Mouse (Mus musculus) colon, adult 2 months (tissue): Measurements from ENCODE around the gene Rhobtb3. TPM values are rescaled to one million over a fixed set of nuclear protein-coding genes. Genes with fewer than 3 reads are reported as not detected.

Source experiments
- polyA plus RNA-seq: library from polyadenylated mRNA; depleted of rRNA; stranded (reverse); fragments of >200 nt; gene quantifications from 2 replicates; pipeline ENCODE4 v1.2.3, GENCODE M21; 2012; rRNA removed

The Rhobtb3 gene
- 6.0 and 6.2 TPM in 2 replicates for polyA plus RNA-seq

DNA sequence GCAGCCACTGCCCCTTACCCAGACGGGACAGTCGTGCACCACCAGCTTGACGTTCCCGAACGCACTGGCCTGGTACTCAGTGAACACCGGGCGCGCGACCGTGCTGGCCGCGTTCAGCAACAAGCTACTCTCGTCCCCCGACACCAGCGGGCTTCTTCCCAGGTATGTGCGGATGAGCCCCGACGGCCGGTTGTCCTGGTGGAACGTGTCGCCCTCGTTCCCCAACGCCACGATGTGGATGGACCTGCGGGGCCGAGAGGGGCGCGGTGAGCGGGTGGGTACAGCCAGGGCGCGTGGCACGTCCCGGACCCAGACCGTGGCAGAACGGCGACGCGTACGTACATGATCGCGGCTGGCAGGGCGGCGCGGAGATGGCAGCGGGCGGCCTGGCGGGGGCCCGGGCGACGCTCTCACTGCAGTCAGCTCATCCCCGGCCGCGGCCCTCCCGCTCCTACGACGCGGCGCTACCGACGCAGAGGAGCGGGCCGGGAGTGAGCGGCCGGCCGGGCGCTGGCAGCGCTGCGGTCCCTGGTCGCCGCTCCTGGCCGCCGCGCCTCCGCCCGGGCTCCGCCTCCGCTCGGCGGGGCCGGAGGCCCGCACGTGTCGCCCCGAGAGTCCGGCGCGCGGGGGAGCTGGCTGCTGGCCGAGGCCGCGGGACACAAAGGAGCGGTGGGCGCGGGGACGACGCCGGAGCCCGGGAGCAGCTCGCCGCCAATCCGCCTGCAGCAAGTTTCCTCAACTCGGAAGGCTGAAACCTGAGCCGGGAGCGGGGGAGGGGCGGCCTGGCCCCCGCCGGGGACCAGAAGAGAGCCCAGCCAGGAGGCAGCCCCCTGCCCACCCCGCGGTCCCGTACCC is at the start of gene Rhobtb3:
Gene Rhobtb3 (minus strand): TSS at position 737 of the 855 bp plus-strand sequence.

DNA sequence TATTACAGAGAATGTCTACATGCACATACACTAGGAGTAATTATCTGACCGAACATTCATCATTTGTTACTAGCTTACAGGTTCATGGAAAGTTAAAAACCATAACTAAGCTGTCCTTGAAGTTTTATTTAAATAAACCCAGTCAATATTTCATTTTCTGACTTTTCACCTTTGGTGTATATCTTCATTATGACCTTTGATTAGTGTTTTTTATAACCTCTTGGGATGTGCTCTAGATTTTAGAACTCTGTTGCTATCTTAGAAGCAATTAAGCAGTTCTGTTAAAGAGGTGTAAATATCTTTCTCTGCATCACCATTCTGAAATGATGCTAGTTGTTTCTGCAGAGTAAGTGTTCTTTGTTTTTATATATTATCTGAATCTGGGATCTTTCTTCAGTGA is 23.1 kb upstream of the Rhobtb3 start, which contains the start of gene Spata9:
Gene Spata9 (plus strand): TSS at position 301 of the 400 bp plus-strand sequence.

DNA sequence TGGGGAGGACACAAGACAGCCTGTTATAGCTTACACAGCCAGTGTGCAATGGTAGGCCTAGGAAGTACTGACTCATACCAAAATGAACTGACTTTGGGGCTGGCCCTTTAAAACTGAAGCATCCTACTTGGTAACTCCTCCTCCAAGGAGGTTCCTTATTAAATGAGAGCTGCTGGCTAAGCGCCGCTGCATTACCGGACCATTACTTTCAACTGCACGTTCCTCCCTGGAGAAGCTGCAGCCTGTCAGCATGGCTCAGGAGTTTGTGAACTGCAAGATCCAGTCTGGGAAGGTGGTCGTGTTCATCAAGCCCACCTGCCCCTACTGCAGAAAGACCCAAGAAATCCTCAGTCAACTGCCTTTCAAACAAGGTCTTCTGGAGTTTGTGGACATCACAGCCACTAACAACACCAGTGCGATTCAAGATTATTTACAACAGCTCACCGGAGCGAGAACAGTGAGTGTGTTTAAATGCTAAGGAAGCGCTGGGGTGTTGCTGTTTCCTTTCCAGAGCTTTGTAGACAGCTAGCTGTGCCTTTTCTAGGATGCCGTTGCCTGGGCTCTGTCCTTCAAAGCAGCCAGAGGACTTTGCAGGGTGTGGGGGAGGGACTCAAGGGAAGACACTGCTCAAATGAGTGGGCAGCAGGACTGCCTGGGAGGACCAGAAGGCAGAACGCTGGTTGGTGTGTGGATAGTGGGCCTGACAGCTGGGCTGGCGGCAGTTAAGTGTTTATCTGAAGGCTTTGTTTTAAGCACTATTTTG is 103.8 kb downstream of the Rhobtb3 start, which contains the start of gene Glrx:
Gene Glrx (plus strand): TSS at position 150 of the 763 bp plus-strand sequence.

Other genes starting within 250 kb of the Rhobtb3 start
- 6.9 and 7.1 TPM in 2 replicates for gene Ell2, start 237.2 kb downstream of the Rhobtb3 start, polyA plus RNA-seq
- 63.3 and 65.3 TPM in 2 replicates for gene Glrx, start 104.1 kb downstream of the Rhobtb3 start, polyA plus RNA-seq
- not detected in 2 replicates for gene Spata9, start 23.2 kb upstream of the Rhobtb3 start, polyA plus RNA-seq
- gene Rfesd, start 74.8 kb upstream of the Rhobtb3 start, polyA plus RNA-seq: 3.5 and 3.8 TPM in 2 replicates
- not detected in 2 replicates for gene Gpr150, start 113.1 kb upstream of the Rhobtb3 start, polyA plus RNA-seq
- gene Arsk, start 154.7 kb upstream of the Rhobtb3 start, polyA plus RNA-seq: 2.6 and 2.9 TPM in 2 replicates
- gene Ttc37, start 154.8 kb upstream of the Rhobtb3 start, polyA plus RNA-seq: 5.1 and 5.3 TPM in 2 replicates